Mouse (Mus musculus) thymus, postnatal 14 days (tissue): Measurements from ENCODE around the gene Arhgap36.

ENCODE experiments used
- DNase-seq: peaks from one replicate; pipeline ENCODE4 v3.0.0; 2021

Arhgap36 gene

DNA sequence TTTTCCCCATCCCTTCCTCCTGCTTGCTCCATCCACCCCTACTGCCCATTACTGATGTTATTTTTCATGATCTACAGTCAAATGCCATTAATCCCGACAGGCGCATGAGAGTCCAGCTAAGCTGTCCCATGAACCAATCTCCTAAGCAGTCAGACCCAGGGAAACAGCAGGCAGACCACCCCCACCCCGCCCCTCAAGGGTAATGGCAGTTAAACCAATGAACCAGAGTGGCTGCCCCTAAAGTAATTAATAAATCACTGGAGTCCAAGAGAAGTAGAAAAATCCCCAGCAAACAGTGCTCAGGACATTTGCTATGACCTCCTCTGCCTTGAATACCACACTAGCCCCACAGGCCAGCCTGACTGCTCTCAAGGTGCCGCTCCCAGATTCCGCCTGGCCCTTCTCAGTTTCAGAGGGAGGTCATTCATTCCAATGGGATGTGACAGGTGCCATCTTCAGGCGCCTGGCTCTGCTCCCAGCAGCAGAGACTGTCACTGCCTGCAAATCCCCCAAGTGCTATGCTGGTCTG lies at the start of gene Arhgap36:
TSS of gene Arhgap36 (plus strand) at position 504 of the 529 bp plus-strand sequence.
- no peak for DNase-seq

DNA sequence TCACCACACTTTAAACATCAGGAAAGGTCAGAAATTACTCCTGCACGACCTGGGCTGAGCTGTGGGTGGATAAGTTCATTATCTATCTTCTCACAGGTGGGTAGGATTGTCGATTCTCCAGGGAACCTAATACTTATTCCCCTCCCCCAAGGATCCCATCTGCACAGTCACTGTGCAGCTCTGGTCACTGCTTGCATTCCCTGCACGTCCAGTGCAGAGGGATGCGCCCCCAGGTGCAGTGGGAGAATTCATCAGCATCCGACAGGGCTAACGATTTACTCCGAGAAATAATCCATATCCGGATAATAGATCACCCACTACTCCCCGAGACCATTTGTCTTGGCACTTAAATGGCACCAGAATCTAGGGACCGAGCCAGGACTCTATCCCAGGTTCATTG lies 6.0 kb upstream of the Arhgap36 start:
- DNase-seq, result no peak

GRCm38 (mm10) chrX:49470287-49471054 lies 6.7 kb downstream of the Arhgap36 start:
- DNase-seq, result no peak

DNA sequence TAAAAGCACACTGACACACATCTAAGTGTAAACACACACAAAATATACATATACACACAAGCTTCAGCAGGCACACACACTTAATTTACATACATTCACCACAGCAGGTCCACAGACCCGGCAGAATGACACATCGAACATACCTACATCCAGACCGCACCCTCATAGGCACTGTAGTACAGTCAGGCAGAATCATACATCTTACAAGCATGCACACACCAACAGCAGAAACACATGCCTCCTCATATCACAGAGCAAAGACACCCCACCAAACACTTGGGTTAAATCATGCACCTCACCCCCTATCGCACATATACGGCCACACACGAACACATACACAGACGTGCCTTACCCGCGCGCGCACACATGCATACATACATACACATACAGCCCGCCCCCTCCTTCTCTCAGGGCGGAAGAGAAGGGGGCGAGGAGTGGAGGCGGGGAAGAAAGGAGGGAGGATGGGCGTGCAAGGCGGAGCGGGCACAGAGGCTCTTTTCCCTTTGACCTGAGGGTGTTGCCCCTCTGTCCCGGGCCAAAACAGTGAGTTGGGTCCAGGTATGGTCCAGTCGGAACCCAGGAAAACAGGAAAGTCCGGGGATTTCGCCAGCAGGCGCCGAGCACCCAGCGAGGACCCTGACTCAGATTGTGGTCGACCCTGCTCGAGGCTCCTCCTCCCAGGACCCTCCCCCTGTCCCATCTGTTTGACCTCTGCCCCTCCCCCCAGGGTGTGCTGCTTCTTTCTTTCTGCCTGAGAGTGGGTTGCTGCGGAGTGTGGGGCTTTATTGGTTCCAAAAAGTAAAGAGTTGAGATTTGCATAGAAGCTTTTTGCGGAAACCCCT lies 16.4 kb downstream of the Arhgap36 start:
- DNase-seq, result no peak

GRCm38 (mm10) chrX:49480846-49481245 lies 17.1 kb downstream of the Arhgap36 start:
- no peak for DNase-seq

GRCm38 (mm10) chrX:49489141-49489540 lies 25.4 kb downstream of the Arhgap36 start:
- DNase-seq, result no peak

GRCm38 (mm10) chrX:49493739-49494449 lies 30.1 kb downstream of the Arhgap36 start:
- DNase-seq, result no peak
